Mouse (Mus musculus) kidney, embryonic 15.5 days (tissue): ENCODE data around the gene Frmpd1. TPM values are rescaled to one million over a fixed set of nuclear protein-coding genes. Genes with fewer than 3 reads are reported as not detected.

Experiments
- ATAC-seq: fragments of 200-750 bp; cut with Nextera tagmentation; replicated peaks from 2 replicates; pipeline ENCODE4 v1.8.0; 2017; ENCODE audit warnings: moderate TSS enrichment; ENCODE audit not compliant: low FRiP score
- H3K27ac ChIP-seq: fragments of 300-500 bp; sonication (generic); 2 replicates; pipeline ENCODE4 v1.5.1; 2015; ENCODE audit warnings: mild to moderate bottlenecking, inconsistent platforms
- H3K27me3 ChIP-seq: fragments of 300-500 bp; sonication (generic); 2 replicates; pipeline ENCODE4 v1.6.1; 2015; ENCODE audit warnings: inconsistent platforms
- H3K36me3 ChIP-seq: fragments of 300-500 bp; sonication (generic); 2 replicates; pipeline ENCODE4 v1.6.1; 2015; ENCODE audit warnings: inconsistent platforms
- H3K4me1 ChIP-seq: fragments of 300-500 bp; sonication (generic); 2 replicates; pipeline ENCODE4 v1.6.1; 2015; ENCODE audit warnings: inconsistent platforms
- H3K4me2 ChIP-seq: fragments of 300-500 bp; sonication (generic); 2 replicates; pipeline ENCODE4 v1.6.1; 2015; ENCODE audit warnings: moderate library complexity, mild to moderate bottlenecking, inconsistent platforms
- H3K4me3 ChIP-seq: fragments of 300-500 bp; sonication (generic); replicated peaks from 2 replicates; pipeline ENCODE4 v1.5.1; 2015; ENCODE audit warnings: mild to moderate bottlenecking, inconsistent platforms
- H3K9ac ChIP-seq: fragments of 300-500 bp; sonication (generic); 2 replicates; pipeline ENCODE4 v1.6.1; 2015; ENCODE audit warnings: mild to moderate bottlenecking, inconsistent platforms
- H3K9me3 ChIP-seq: fragments of 300-500 bp; sonication (generic); replicated peaks from 2 replicates; pipeline ENCODE4 v1.6.1; 2016; ENCODE audit warnings: inconsistent platforms
- WGBS: fragments of 180-500 bp; shearing (Covaris S2); methylation state at CpG from one replicate; pipeline ENCODE4 v1.1.7; 2015; ENCODE audit warnings: mixed read lengths; 5-methylcytosine and 5-hydroxymethylcytosine counted together
- polyA plus RNA-seq: library from polyadenylated mRNA; unstranded; fragments of >200 nt; fragmentation: Nextera tagmentation; extraction: Ambion mirVana; gene quantifications from 2 replicates; pipeline ENCODE4 v1.2.1, GENCODE M21; 2015

The Frmpd1 gene
- 0.35 and 0.40 TPM in 2 replicates for polyA plus RNA-seq

DNA sequence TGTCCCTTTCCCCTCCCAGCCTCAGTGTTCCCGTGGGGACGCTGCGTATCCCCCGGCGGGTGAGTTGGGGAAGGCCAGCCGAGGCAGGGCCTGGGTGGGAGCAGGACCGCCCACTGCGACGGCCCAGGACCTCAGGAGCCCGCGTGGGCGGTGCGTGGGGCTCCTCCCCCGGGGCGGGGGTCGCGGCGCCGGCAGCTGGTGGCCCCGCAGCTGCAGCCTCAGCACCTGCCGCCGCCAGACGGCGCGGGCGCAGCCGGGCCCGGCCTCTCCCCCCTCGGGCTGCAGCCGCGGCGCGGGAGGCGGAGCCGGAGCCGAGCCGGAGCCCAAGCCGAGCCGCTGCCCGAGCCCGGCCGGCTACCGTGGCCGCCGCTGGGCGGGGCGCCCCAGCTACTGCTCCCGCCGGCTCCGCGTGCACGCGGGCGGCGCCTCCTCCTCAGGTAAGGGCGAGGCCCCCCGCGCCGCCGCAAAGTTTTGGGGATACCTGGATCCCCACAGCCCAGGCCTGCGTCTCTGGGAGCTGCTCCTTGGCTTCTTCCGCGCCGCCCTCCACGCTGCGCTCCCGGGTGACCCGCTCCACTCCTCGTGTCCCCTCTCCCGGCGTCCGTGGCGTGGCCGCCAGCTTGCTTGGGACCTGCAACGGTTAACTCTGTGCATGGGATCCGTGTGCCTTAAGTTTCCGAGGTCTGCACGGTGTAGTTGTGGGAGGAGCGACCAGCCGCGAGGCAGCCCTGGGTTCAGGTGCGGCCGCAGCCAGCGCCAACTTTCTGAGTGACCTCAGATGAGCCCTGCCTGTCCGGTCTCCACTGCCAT lies at the start of gene Frmpd1:
Frmpd1 (plus strand) TSS at position 355 of the 810 bp plus-strand sequence.
- Histone ChIP-seq H3K36me3 (no peaks in the 10 kb centered on the region), H3K4me1 (peaks cover 17% of the 10 kb centered on the region), H3K4me3 (peak within 1 kb of the TSS; percentile 56), H3K27me3 (peaks cover 78% of the 10 kb centered on the region), H3K27ac (no peak within 1 kb of the TSS), H3K9ac (peak within 1 kb of the TSS; percentile 53), H3K4me2 (peak within 1 kb of the TSS; percentile 98), H3K9me3 (no peaks in the 10 kb centered on the region)
- peak; percentile 83 for ATAC-seq
- WGBS = under 1% methylated on average over 55 of the region's 85 CpGs

- Histone ChIP-seq H3K27me3 (no peaks in the 10 kb centered on the region), H3K4me3 (no peak overlapping the region), H3K9ac (no peak overlapping the region), H3K27ac (no peak overlapping the region), H3K4me2 (no peak overlapping the region), H3K4me1 (peaks cover 5% of the 10 kb centered on the region; the same call in 1 of the 2 replicates), H3K36me3 (no peaks in the 10 kb centered on the region), H3K9me3 (no peaks in the 10 kb centered on the region)
- WGBS = 36% methylated on average over 4 of the region's 4 CpGs
- no peak for ATAC-seq
Measured at GRCm38 (mm10) chr4:45137636-45138035, 47.0 kb upstream of the Frmpd1 start.

DNA sequence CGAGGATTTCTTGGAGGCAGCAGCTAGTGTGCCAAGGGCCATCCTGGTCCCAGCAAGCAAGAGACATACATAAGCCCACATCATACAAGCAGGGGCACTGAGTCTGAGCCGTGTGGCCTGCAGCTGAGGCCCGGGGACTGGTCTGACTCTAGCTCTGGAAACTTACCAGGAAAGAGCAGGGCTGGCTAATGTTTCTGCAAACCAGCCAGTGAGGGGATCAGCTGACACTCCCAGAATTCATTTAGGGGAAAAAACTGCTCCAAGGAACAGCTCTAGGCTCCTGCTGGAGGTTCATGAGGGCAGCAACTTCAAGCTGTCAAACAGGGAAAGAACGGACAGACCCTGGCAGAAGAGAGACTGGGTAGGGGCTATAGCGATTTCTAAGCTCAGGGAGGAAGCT lies 42.8 kb upstream of the Frmpd1 start:
- WGBS = 73% methylated on average over 5 of the region's 5 CpGs
- no peak overlapping the region for H3K4me3 ChIP-seq
- no peaks in the 10 kb centered on the region for H3K27me3 ChIP-seq
- H3K4me1 ChIP-seq = peaks cover 5% of the 10 kb centered on the region; the same call in 1 of the 2 replicates
- no peak overlapping the region for H3K27ac ChIP-seq
- H3K9ac ChIP-seq = no peak overlapping the region
- H3K9me3 ChIP-seq = no peaks in the 10 kb centered on the region
- ATAC-seq = no peak
- no peak overlapping the region for H3K4me2 ChIP-seq
- no peaks in the 10 kb centered on the region for H3K36me3 ChIP-seq

- H3K27ac ChIP-seq = no peak overlapping the region
- H3K4me3 ChIP-seq = no peak overlapping the region
- H3K27me3 ChIP-seq = no peaks in the 10 kb centered on the region
- no peaks in the 10 kb centered on the region for H3K36me3 ChIP-seq
- peaks cover 5% of the 10 kb centered on the region; the same call in 1 of the 2 replicates for H3K4me1 ChIP-seq
- no peak for ATAC-seq
- no peak overlapping the region for H3K9ac ChIP-seq
- H3K4me2 ChIP-seq = no peak overlapping the region
- 26% methylated on average over 11 of the region's 11 CpGs for WGBS
- H3K9me3 ChIP-seq = no peaks in the 10 kb centered on the region
Measured at GRCm38 (mm10) chr4:45142411-45142810, 42.3 kb upstream of the Frmpd1 start.

GRCm38 (mm10) chr4:45143005-45143404 lies 41.7 kb upstream of the Frmpd1 start:
- 64% methylated on average over 8 of the region's 8 CpGs for WGBS
- ATAC-seq = no peak

DNA sequence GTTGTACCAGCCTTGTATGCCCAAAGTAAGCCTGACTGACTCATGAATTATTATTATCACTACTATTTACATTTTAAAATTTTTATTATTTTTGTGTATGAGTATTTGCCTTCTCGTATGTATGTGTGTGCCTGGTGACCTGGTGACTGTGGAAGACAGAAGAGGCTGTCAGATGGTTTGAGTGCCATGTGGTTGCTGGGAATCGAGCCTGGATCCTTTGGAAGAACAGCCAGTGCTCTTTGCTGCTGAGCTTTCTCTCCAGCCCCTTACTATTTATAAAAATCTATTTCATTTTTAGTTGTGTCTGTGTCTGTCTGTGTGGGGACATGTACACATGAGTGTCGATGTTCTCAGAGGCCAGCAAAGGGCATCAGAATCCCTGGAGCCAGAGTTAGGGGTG lies 28.2 kb upstream of the Frmpd1 start:
- ATAC-seq = no peak
- H3K4me2 ChIP-seq = no peak overlapping the region
- no peaks in the 10 kb centered on the region for H3K4me1 ChIP-seq
- H3K9me3 ChIP-seq = no peaks in the 10 kb centered on the region
- no peak overlapping the region for H3K4me3 ChIP-seq
- 80% methylated on average over 3 of the region's 3 CpGs for WGBS
- no peak overlapping the region for H3K9ac ChIP-seq
- H3K27me3 ChIP-seq = no peaks in the 10 kb centered on the region
- no peaks in the 10 kb centered on the region for H3K36me3 ChIP-seq
- H3K27ac ChIP-seq = no peak overlapping the region

More at GRCm38 (mm10) chr4:45143005-45143404, 41.7 kb upstream of the Frmpd1 start:
- Histone ChIP-seq H3K4me3 (no peak overlapping the region), H3K27me3 (no peaks in the 10 kb centered on the region), H3K9ac (no peak overlapping the region), H3K4me1 (peaks cover 5% of the 10 kb centered on the region; the same call in 1 of the 2 replicates), H3K4me2 (no peak overlapping the region), H3K27ac (no peak overlapping the region), H3K36me3 (no peaks in the 10 kb centered on the region), H3K9me3 (no peaks in the 10 kb centered on the region)

DNA sequence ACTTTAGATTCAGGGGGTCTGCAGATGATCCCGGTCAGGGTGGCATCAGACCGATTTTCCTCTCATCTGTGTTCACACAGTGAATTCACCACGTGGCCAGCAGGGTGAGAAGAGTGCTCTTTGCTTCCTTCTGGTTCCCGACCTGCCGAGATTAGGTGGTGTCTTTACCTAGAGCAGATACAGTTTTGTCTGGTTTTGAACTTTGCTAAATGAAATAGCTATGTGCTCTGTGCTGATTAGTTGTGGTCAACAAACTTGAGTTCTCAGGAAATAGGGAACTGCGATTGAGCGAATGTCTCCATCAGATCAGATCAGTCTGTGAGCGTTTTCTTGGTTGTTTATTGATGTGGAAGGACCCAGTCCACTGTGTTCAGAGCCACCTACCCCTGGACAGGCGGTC lies 26.1 kb upstream of the Frmpd1 start:
- Histone ChIP-seq H3K4me3 (no peak overlapping the region), H3K27me3 (no peaks in the 10 kb centered on the region), H3K27ac (no peak overlapping the region), H3K36me3 (no peaks in the 10 kb centered on the region), H3K4me2 (no peak overlapping the region), H3K9ac (no peak overlapping the region), H3K4me1 (no peaks in the 10 kb centered on the region), H3K9me3 (no peaks in the 10 kb centered on the region)
- 76% methylated on average over 9 of the region's 9 CpGs for WGBS
- no peak for ATAC-seq

GRCm38 (mm10) chr4:45160773-45161172 lies 23.9 kb upstream of the Frmpd1 start:
- no peak for ATAC-seq
- Histone ChIP-seq H3K36me3 (no peaks in the 10 kb centered on the region), H3K4me2 (no peak overlapping the region), H3K4me3 (no peak overlapping the region), H3K4me1 (no peaks in the 10 kb centered on the region), H3K9ac (no peak overlapping the region), H3K27me3 (no peaks in the 10 kb centered on the region), H3K27ac (no peak overlapping the region), H3K9me3 (no peaks in the 10 kb centered on the region)
- 66% methylated on average over 6 of the region's 6 CpGs for WGBS

DNA sequence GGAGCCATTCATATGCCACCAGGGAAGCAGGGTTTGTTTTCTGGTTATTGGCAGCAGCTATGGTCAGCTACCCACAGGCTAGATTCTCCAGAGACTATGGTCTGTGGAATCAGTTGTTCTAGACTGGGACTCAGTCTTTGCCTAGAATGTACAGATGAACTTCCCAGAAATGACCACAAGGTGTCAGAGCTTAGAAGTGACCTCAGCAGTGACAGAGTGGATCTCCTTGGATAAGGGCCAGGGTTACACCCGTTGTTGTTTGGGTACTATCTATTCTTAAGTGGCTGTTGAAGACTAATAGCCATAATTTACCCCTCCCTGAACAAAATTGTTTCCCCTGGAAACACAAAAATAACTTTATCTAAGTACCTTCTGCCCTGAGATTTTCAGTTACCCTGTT lies 21.0 kb upstream of the Frmpd1 start:
- no peaks in the 10 kb centered on the region for H3K4me1 ChIP-seq
- no peak overlapping the region for H3K27ac ChIP-seq
- no peak overlapping the region for H3K4me2 ChIP-seq
- 18% methylated on average over 1 of the region's 1 CpGs for WGBS
- no peak overlapping the region for H3K4me3 ChIP-seq
- no peaks in the 10 kb centered on the region for H3K27me3 ChIP-seq
- no peak for ATAC-seq
- H3K9ac ChIP-seq = no peak overlapping the region
- no peaks in the 10 kb centered on the region for H3K9me3 ChIP-seq
- H3K36me3 ChIP-seq = no peaks in the 10 kb centered on the region

GRCm38 (mm10) chr4:45165477-45165876 lies 19.2 kb upstream of the Frmpd1 start:
- Histone ChIP-seq H3K27me3 (no peaks in the 10 kb centered on the region), H3K4me3 (no peak overlapping the region), H3K36me3 (no peaks in the 10 kb centered on the region), H3K4me1 (no peaks in the 10 kb centered on the region), H3K27ac (no peak overlapping the region), H3K9ac (no peak overlapping the region), H3K4me2 (no peak overlapping the region), H3K9me3 (no peaks in the 10 kb centered on the region)
- no peak for ATAC-seq
- 85% methylated on average over 1 of the region's 1 CpGs for WGBS

GRCm38 (mm10) chr4:45165955-45166354 lies 18.7 kb upstream of the Frmpd1 start:
- no peaks in the 10 kb centered on the region for H3K4me1 ChIP-seq
- ATAC-seq = no peak
- no peaks in the 10 kb centered on the region for H3K9me3 ChIP-seq
- WGBS = 82% methylated on average over 3 of the region's 3 CpGs
- H3K4me2 ChIP-seq = no peak overlapping the region
- no peak overlapping the region for H3K9ac ChIP-seq
- H3K27me3 ChIP-seq = no peaks in the 10 kb centered on the region
- H3K36me3 ChIP-seq = no peaks in the 10 kb centered on the region
- H3K4me3 ChIP-seq = no peak overlapping the region
- H3K27ac ChIP-seq = no peak overlapping the region

GRCm38 (mm10) chr4:45171340-45171739 lies 13.3 kb upstream of the Frmpd1 start:
- Histone ChIP-seq H3K4me3 (no peak overlapping the region), H3K27ac (no peak overlapping the region), H3K9me3 (no peaks in the 10 kb centered on the region), H3K9ac (no peak overlapping the region), H3K4me1 (no peaks in the 10 kb centered on the region), H3K4me2 (no peak overlapping the region), H3K27me3 (no peaks in the 10 kb centered on the region), H3K36me3 (no peaks in the 10 kb centered on the region)
- no peak for ATAC-seq
- 86% methylated on average over 9 of the region's 9 CpGs for WGBS
